Mouse (Mus musculus): ENCODE measurements around the gene Stam. TPM values are rescaled to one million over a fixed set of nuclear protein-coding genes. Genes with fewer than 3 reads are reported as not detected.
"Not testable (repeated sequence)": the region's sequence is repeated elsewhere in the genome, so short reads cannot be mapped to it uniquely, and the experiment has no call there.

Gene Stam
- total and polyA plus RNA-seq, 2 experiments from 2014 or later = 85.6 to 95.9 TPM

DNA sequence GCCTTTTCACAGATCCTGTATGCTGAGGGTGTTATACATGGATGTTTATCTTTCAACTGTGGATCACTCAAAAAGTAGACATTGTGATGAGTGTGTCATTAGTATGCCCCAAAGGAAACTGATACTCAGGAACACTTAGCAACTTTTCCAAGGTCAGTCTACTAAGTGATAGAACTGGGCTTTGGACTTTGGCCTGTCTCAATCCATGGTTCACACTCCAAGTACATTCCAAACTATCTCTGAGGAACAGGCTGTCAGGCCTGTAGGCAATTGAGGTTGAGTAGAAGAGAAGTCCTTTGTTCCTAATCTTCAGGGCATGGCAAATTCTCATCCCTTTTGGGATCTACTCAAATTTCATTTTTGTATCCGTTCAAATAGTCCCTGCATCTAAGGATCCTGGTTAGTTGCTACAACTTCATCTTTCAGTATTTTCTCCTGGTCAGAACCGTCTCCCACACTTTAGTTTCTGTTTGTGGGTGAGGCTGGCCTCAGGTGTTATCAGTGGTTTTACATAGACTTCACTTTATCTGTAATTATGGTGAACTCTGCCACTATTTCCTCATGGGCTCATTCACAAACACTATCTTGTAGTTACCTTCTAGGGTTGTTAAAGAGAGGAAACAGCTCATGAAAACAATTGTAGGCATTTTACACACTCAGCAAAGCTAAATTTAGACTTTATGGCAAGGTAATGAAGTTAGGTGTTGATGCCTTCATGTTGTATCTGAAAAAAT, 102.7 kb downstream of the Stam start:
- 77% methylated on average over 2 of the region's 2 CpGs for WGBS
- ATAC-seq (no peak), DNase-seq (ENCODE audit: low spot score) (no peak)
- H3K9me3 ChIP-seq (ENCODE audit: low read length) = peaks cover 2% of the 10 kb centered on the region; the same call in 1 of the 2 replicates
- H3K4me2 ChIP-seq (ENCODE audit: low read depth, low read length) = no peak overlapping the region
- H3K9ac ChIP-seq (replicated peaks; ENCODE audit: low read length) = no peak overlapping the region
- H3K4me1 ChIP-seq (ENCODE audit: insufficient read depth, low read length) = no peaks in the 10 kb centered on the region
- no peak overlapping the region for H3K27ac ChIP-seq
- no peak overlapping the region for H3K4me3 ChIP-seq (ENCODE audit: low read length)
- no peaks in the 10 kb centered on the region for H3K27me3 ChIP-seq (ENCODE audit: insufficient read depth, low read length)
- TF ChIP-seq CTCF (IDR thresholded peaks at IDR 0.05; ENCODE audit: low read depth) = no peak
- no peaks in the 10 kb centered on the region for H3K36me3 ChIP-seq (ENCODE audit: insufficient read depth, low read length)

DNA sequence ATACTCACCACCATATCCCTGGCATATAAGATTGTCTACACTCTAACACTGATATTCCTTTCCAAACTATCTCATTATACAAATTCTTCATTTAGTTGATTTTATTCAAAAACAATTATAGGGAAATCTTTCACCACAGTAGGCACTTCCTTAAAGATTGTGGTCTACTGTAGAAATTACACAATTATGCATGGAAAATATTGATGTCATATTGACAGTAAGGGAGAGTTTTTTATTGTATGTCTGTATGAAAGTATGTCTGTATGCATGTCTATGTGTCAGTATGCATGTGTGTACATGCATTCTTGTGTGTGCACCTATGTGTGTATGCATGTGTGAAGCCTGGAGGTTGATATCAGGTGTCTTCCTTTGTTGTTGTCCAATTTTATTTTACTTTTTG, 110.5 kb downstream of the Stam start:
- DNase-seq (ENCODE audit: low spot score) = no peak
- no peak overlapping the region for H3K4me3 ChIP-seq (ENCODE audit: low read length)
- no peaks in the 10 kb centered on the region for H3K36me3 ChIP-seq (ENCODE audit: insufficient read depth, low read length)
- no peak overlapping the region for H3K9ac ChIP-seq (replicated peaks; ENCODE audit: low read length)
- no peak overlapping the region for H3K27ac ChIP-seq
- no peak for TF ChIP-seq CTCF (IDR thresholded peaks at IDR 0.05; ENCODE audit: low read depth)
- peaks cover 2% of the 10 kb centered on the region; the same call in 1 of the 2 replicates for H3K9me3 ChIP-seq (ENCODE audit: low read length)
- ATAC-seq = no peak
- no peak overlapping the region for H3K4me2 ChIP-seq (ENCODE audit: low read depth, low read length)
- no peaks in the 10 kb centered on the region for H3K27me3 ChIP-seq (ENCODE audit: insufficient read depth, low read length)
- no peaks in the 10 kb centered on the region for H3K4me1 ChIP-seq (ENCODE audit: insufficient read depth, low read length)

DNA sequence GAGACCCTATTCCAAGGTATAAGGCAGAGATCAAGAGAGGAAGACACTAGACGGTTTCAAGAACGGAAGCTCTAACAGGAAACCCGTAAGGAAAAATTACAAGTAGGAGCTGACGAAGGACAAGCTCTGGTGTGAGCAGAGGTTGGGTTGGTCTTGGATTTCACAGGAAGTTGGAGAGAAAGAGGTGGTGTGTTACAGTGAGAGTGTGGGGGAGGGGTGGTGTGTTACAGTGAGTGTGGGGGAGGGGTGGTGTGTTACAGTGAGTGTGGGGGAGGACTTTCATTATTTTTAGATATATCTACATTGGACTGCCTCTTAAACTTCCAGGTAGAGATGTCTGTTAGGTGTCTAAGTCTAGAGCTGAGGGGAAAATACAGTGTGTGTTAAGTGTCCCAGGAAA, 116.8 kb downstream of the Stam start:
- no peak overlapping the region for H3K9ac ChIP-seq (replicated peaks; ENCODE audit: low read length)
- no peak overlapping the region for H3K4me2 ChIP-seq (ENCODE audit: low read depth, low read length)
- DNase-seq (ENCODE audit: low spot score) (no peak), ATAC-seq (no peak)
- no peak overlapping the region for H3K4me3 ChIP-seq (ENCODE audit: low read length)
- H3K9me3 ChIP-seq (ENCODE audit: low read length) = no peaks in the 10 kb centered on the region
- TF ChIP-seq CTCF (IDR thresholded peaks at IDR 0.05; ENCODE audit: low read depth) = no peak
- no peaks in the 10 kb centered on the region for H3K27me3 ChIP-seq (ENCODE audit: insufficient read depth, low read length)
- H3K36me3 ChIP-seq (ENCODE audit: insufficient read depth, low read length) = no peaks in the 10 kb centered on the region
- H3K27ac ChIP-seq = no peak overlapping the region
- H3K4me1 ChIP-seq (ENCODE audit: insufficient read depth, low read length) = no peaks in the 10 kb centered on the region
- 85% methylated on average over 4 of the region's 4 CpGs for WGBS

- H3K4me2 ChIP-seq (ENCODE audit: low read depth, low read length) = no peak overlapping the region
- DNase-seq (ENCODE audit: low spot score) = no peak
- H3K36me3 ChIP-seq (ENCODE audit: insufficient read depth, low read length) = no peaks in the 10 kb centered on the region
- TF ChIP-seq CTCF (IDR thresholded peaks at IDR 0.05; ENCODE audit: low read depth) = no peak
- WGBS = 89% methylated on average over 4 of the region's 4 CpGs
- H3K4me3 ChIP-seq (ENCODE audit: low read length) = no peak overlapping the region
- no peak overlapping the region for H3K27ac ChIP-seq
- no peak overlapping the region for H3K9ac ChIP-seq (replicated peaks; ENCODE audit: low read length)
- H3K27me3 ChIP-seq (ENCODE audit: insufficient read depth, low read length) = no peaks in the 10 kb centered on the region
- ATAC-seq = no peak
- no peaks in the 10 kb centered on the region for H3K4me1 ChIP-seq (ENCODE audit: insufficient read depth, low read length)
- no peaks in the 10 kb centered on the region for H3K9me3 ChIP-seq (ENCODE audit: low read length)
These were observed 117.7 kb downstream of the Stam start for GRCm38 (mm10) chr2:14191601-14192000.

DNA sequence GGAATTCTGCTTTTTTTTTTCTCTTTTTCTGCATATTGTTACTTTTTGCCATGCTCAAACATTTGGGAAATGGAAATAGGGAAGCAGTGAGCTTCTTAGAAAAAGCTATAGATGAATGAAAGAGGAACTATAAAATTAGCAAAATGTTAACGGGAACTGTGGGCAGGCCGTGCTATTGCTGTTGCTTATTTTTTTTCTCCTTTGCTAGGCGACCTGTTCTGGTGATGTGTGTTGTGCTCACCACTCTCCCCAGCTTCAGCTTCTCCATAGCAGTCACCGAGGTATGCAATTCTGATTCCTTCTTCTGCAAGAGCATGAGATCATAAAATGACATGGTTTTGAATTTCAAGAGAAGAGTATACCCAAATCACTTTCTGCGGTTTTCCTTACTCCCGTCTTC, 118.1 kb downstream of the Stam start:
- H3K4me3 ChIP-seq (ENCODE audit: low read length) = no peak overlapping the region
- no peak overlapping the region for H3K4me2 ChIP-seq (ENCODE audit: low read depth, low read length)
- no peaks in the 10 kb centered on the region for H3K27me3 ChIP-seq (ENCODE audit: insufficient read depth, low read length)
- no peak for TF ChIP-seq CTCF (IDR thresholded peaks at IDR 0.05; ENCODE audit: low read depth)
- no peaks in the 10 kb centered on the region for H3K9me3 ChIP-seq (ENCODE audit: low read length)
- no peaks in the 10 kb centered on the region for H3K36me3 ChIP-seq (ENCODE audit: insufficient read depth, low read length)
- H3K4me1 ChIP-seq (ENCODE audit: insufficient read depth, low read length) = no peaks in the 10 kb centered on the region
- H3K9ac ChIP-seq (replicated peaks; ENCODE audit: low read length) = no peak overlapping the region
- no peak for DNase-seq (ENCODE audit: low spot score)
- 82% methylated on average over 6 of the region's 6 CpGs for WGBS
- no peak overlapping the region for H3K27ac ChIP-seq
- ATAC-seq = no peak

DNA sequence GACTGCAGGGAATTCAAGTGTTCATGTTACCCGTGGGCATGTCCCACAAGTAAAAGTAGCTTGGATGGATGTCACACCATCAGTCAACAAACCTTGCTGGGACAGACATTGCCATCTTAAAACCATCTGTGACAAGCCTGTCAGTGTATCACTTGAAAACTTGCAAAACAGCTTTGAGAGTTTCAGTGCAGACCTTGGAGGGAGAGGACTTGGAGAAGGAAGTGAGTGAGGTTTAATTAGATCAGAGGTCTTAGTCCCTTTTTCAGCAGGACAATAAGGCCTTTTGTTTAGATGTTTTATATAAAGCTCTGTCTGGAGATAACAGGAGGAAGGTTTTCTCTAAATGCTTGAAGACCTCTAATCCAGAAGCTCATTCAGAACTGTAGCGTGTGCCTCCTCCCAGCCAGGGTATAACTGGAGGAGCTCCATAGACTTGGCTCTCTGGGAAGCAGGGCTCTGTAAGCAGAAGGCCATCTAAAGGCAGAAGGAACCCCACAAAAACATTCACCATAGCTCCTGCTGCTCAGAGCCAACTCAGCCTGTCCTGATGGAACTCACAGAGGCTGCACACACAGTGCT, 124.5 kb downstream of the Stam start:
- H3K4me2 ChIP-seq (ENCODE audit: low read depth, low read length); ATAC-seq; H3K4me3 ChIP-seq (ENCODE audit: low read length); H3K9me3 ChIP-seq (ENCODE audit: low read length); H3K27me3 ChIP-seq (ENCODE audit: insufficient read depth, low read length); DNase-seq (ENCODE audit: low spot score); H3K4me1 ChIP-seq (ENCODE audit: insufficient read depth, low read length); H3K27ac ChIP-seq; H3K36me3 ChIP-seq (ENCODE audit: insufficient read depth, low read length); H3K9ac ChIP-seq (replicated peaks; ENCODE audit: low read length): not testable (repeated sequence)
- no CpG with 5 or more reads among the region's 2 CpGs for WGBS

Other genes starting within 250 kb of the Stam start
- gene Hacd1, start 18.0 kb upstream of the Stam start, total RNA-seq (2014; rRNA removed) = 59.8 and 67.6 TPM in 2 replicates
- gene Hacd1, start 18.0 kb upstream of the Stam start, polyA plus RNA-seq (2015; fragmentation: Nextera tagmentation; extraction: Ambion mirVana) = 87.7 and 88.5 TPM in 2 replicates
- gene Tmem236, start 100.4 kb downstream of the Stam start, total RNA-seq (2014; rRNA removed) = 0.10 and 0.29 TPM in 2 replicates
- 0.23 and 0.25 TPM in 2 replicates for gene Tmem236, start 100.4 kb downstream of the Stam start, polyA plus RNA-seq (2015; fragmentation: Nextera tagmentation; extraction: Ambion mirVana)
- 6.0 and 10.3 TPM in 2 replicates for gene Mrc1, start 155.3 kb downstream of the Stam start, total RNA-seq (2014; rRNA removed)
- gene Mrc1, start 155.3 kb downstream of the Stam start, polyA plus RNA-seq (2015; fragmentation: Nextera tagmentation; extraction: Ambion mirVana) = 3.6 and 4.7 TPM in 2 replicates